Mouse (Mus musculus) kidney, adult 11 months (tissue): ENCODE data around the gene Il4ra.

ENCODE experiments used
- DNase-seq: peaks from one replicate; pipeline ENCODE4 v3.0.0; 2022

Il4ra gene

GRCm38 (mm10) chr7:125550881-125551381, 989 bp upstream of the Il4ra start:
- no peak for DNase-seq

DNA sequence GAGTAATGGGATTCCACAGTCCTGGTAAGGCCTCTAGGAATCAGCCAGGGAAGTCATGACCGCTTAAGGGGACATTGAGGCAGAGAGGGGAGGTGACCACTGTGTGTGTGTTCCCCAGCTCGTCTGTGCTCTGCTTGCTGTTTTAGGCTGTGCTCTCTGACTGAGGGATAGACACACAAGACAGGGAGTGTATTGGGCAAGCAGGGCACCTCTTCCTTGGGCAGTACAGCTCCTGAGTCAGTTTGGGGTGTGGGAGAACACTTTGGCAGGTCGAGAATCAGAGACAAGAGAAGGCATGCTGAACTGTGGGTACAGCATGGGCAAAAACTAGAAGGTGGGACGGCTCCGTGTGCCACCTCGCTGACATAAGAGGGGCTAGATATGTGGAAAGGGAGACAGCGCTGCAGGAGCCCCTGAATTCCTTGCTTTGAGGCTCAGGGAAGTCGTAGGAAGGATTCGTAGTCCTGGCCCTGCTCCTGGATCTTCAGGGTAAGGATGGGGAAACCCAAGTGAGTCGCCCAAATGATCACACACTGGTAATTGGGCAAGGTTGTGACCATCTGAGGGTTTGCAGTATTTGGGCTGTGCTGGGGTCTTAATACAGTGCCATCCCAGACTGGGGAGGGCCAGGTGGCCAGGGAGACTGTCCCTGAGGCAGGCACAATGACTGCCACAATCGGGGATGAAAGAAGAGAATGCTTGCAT, 1.1 kb downstream of the Il4ra start:
- DNase-seq = no peak

GRCm38 (mm10) chr7:125553653-125554428, 1.9 kb downstream of the Il4ra start:
- no peak for DNase-seq

- DNase-seq = no peak
Measured at GRCm38 (mm10) chr7:125554456-125555114, 2.7 kb downstream of the Il4ra start.

GRCm38 (mm10) chr7:125555351-125555872, 3.5 kb downstream of the Il4ra start:
- no peak for DNase-seq

GRCm38 (mm10) chr7:125556096-125556495, 4.2 kb downstream of the Il4ra start:
- no peak for DNase-seq

- DNase-seq = no peak
Measured at GRCm38 (mm10) chr7:125556865-125557264, 4.9 kb downstream of the Il4ra start.

GRCm38 (mm10) chr7:125558401-125558945, 6.6 kb downstream of the Il4ra start:
- DNase-seq = no peak

DNA sequence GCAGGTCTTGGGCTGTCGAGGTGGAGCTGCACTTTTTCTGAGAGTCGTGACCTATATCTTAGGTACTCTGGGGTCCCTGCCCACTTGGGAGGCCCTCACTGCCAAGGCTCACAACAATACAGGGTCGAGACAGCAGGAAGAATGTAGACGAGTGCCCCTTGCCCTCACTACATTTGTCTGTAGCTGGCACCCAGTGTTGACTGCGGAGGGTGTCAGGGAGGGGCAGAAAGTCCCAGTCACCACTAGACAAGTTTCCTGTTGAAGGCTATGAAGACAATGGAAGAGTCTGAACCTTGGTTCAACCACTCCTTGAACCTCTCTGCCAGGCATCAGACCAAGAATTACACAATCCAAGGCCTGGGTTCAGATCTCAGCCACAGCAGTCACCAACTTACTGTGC, 7.1 kb downstream of the Il4ra start:
- DNase-seq = no peak

DNA sequence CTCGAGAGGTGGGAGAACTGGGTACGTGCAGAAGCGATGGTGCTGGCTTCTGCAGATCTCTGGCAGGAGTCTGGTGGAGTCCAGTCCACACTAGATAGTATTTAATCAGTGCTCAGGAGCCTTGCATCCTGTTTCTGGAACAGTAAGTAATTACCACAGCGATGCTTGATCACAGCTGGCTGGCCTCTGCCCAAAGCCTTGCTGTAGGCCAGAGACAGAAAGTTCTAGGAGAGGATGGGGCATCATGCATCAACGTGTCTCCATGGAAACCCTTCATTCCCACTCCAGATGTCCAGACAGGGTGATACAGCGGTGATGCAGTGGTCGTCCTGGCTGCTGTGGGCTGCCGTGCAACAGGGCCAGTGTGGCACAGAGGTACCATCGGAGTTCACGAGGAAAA, 7.6 kb downstream of the Il4ra start:
- DNase-seq = no peak

DNA sequence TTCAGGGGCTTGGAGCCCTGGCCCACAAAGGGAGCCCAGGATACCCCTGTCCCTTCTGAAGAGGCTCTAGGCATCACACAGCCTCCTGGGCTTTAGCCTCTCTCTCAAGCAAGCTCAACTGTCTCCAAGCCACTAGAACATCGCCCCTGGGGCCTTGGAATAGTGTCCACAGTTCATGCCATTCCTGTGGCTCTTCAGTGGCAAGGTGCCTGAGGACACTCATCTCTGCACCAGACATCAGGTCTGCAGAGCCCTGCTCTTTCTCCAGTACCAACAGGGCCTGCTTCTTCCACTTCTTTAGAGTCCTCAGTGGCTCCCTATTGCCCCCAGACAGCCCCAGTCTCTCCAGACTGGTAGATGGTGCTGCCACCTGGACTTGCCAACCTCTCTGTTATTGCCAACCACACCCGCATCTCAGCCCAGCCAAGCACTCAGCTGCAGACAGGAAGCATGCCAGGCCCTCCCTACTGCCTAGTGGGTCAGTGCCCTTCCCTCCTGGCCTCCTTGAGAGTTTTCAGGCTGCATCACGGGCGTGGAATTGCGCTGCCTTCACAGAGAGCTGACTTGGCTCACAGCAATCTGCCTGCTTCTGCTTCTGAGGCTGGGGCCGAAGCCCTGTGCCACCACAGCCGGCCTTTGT, 8.3 kb downstream of the Il4ra start:
- peak; percentile 59 for DNase-seq

DNA sequence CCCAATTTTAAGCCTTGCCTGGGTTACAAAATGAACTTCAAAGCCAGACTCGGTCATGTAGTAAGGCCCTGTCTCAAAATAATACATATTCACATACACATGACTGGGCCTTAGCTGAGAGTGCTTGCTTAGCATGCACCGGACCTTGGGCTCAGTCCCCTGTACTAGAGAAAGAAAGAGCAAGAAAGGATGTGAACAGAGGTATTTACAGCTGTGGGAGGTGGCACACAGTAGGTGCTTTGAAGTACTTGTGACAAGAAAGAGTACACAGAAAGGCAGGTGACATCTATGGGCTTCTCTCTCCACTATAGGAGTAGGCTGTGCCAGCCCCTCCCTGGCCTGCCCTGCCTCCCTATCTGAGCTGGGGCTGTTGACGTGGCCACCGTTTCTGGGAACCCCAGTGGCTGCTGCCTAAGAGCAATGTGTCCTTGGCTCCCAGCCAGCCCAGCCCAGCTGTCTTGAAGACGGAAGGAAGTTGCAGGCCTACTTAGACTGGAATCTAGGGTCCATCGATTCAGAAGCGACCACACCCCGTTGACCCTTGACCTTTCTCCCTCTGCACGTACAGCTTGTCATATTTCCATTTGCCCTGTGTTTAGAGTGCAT, 9.3 kb downstream of the Il4ra start:
- DNase-seq = peak; percentile 79

GRCm38 (mm10) chr7:125562413-125562812, 10.5 kb downstream of the Il4ra start:
- no peak for DNase-seq

- no peak for DNase-seq
Measured at GRCm38 (mm10) chr7:125563093-125563492, 11.2 kb downstream of the Il4ra start.

GRCm38 (mm10) chr7:125564316-125565024, 12.6 kb downstream of the Il4ra start:
- no peak for DNase-seq

GRCm38 (mm10) chr7:125565516-125566285, 13.8 kb downstream of the Il4ra start:
- no peak for DNase-seq

DNA sequence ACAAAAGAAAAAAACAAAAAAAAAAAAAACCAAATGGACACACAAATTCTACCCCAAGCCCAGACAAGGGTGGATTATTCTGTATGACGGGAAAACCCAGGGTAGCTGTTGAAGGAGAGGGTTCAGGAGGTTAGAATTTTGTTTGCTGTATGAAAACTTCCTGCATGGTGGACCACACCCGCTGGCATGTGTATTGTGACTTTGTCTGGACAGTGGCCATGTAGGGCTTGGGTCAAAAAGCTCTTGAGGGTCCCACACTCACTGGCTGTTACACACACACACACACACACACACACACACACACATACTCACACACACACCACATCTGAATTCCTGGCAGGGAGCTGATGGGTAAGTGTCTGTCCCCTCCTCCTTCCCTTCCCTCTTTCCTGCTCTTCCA, 14.5 kb downstream of the Il4ra start:
- DNase-seq = no peak

- no peak for DNase-seq
Measured at GRCm38 (mm10) chr7:125568888-125569287, 17.0 kb downstream of the Il4ra start.

- no peak for DNase-seq
Measured at GRCm38 (mm10) chr7:125571891-125572290, 20.0 kb downstream of the Il4ra start.

GRCm38 (mm10) chr7:125572737-125573136, 20.8 kb downstream of the Il4ra start:
- DNase-seq = no peak

DNA sequence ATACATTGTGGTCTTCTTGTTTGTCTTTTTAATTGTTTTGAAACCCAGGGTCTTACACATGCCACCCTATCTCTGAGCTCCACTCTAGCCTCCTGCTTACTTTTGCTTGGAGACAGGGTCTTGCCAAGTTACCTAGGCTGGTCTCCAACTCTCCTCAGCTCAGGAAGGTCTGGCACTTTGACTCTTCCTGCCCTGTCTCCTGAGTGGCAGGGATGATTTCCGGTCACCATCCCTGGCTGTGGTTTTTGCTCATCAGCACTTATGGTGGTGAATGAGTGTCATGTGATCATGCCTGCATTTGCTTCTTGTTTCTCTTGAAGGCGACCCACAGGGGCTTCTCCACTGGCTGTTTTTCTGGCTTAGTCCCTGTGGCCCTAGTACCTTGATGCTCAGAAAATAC, 21.9 kb downstream of the Il4ra start:
- DNase-seq = no peak
